Mouse (Mus musculus): ENCODE measurements at regions not wholly inside any gene's neighbourhood (a gene's known extent, or its start where the extent isn't known, plus 50 kb on each side); places are given as distances from the start of the nearest gene placed in this dataset.

DNA sequence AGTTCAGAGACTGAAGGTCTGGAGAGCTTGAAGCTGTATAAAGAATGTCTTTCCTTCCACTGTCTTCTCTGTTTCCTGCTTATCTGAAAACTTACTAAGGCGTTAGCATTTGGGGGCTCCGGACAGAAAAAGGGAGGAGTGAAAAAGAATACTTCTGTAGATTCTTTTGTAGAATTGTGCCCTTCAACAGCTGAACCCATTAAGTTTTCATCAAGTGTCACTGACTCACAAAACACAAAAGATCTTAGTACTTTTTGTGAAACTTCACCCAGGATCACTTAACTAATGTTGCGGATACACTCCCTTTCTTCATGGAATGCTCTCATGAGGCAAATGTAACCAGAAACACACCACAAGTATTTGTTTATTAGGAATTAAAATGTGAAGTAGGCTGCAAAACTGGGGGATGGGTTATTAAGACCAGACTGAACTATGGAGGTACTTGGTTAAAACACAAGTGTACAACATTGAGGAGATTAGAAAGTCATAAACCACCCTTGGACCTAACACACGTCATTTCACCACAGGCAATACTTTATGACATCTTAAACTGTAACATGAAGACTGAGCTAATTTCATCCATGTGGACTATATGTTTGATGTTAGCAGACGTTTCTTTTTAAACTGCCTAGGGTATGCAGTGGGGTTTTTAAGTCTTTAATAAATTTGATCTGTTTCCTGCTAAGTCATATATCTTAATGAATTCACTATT, 225.1 kb downstream of the Aldoart1 start:
- 64% methylated on average over 5 of the region's 5 CpGs for WGBS
- no peaks in the 10 kb centered on the region for H3K9me3 ChIP-seq (ENCODE audit: control insufficient read depth, low read length)
- ATAC-seq (ENCODE audit: low FRiP score) (no peak), DNase-seq (ENCODE audit: low spot score) (no peak)
- H3K4me1 ChIP-seq (replicated peaks; ENCODE audit: control insufficient read depth, insufficient read depth, low read length), result no peaks in the 10 kb centered on the region
- H3K36me3 ChIP-seq (ENCODE audit: control insufficient read depth, insufficient read depth, low read length), result no peaks in the 10 kb centered on the region
- no peak overlapping the region for H3K9ac ChIP-seq (ENCODE audit: low read depth, low read length)
- no peaks in the 10 kb centered on the region for H3K27me3 ChIP-seq (ENCODE audit: control insufficient read depth, insufficient read depth, low read length)
- H3K4me2 ChIP-seq (replicated peaks; ENCODE audit: low read depth, low read length), result no peak overlapping the region
- H3K27ac ChIP-seq (ENCODE audit: low read depth, low read length), result no peak overlapping the region
- H3K4me3 ChIP-seq (ENCODE audit: low read depth, low read length), result no peak overlapping the region

DNA sequence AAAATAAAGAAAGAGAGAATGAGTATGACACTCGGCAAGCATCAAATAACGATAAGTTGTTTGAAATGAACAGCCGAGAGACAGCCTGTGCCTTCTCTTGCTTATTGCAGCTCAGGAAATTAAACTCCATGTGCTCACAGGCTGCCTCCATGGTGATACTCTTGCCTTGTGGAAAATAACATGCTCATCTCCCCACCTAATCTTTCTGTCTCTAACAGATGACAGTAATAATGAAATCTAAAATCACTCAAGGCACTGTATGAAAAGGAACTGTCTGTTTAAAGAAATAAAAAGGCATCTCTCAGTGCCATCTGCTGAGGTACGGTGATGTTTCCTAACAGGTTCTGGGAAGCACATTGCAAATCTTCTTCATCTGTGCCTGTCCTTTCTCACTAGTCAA, 247.3 kb downstream of the Aldoart1 start:
- Histone ChIP-seq H3K27me3 (ENCODE audit: control insufficient read depth, insufficient read depth, low read length) (no peaks in the 10 kb centered on the region), H3K9ac (ENCODE audit: low read depth, low read length) (no peak overlapping the region), H3K36me3 (ENCODE audit: control insufficient read depth, insufficient read depth, low read length) (no peaks in the 10 kb centered on the region), H3K4me1 (replicated peaks; ENCODE audit: control insufficient read depth, insufficient read depth, low read length) (no peaks in the 10 kb centered on the region), H3K9me3 (ENCODE audit: control insufficient read depth, low read length) (no peaks in the 10 kb centered on the region), H3K4me3 (ENCODE audit: low read depth, low read length) (no peak overlapping the region), H3K27ac (ENCODE audit: low read depth, low read length) (no peak overlapping the region), H3K4me2 (replicated peaks; ENCODE audit: low read depth, low read length) (no peak overlapping the region)
- 83% methylated on average over 4 of the region's 4 CpGs for WGBS
- no peak for ATAC-seq (ENCODE audit: low FRiP score)
- DNase-seq (ENCODE audit: low spot score), result no peak

DNA sequence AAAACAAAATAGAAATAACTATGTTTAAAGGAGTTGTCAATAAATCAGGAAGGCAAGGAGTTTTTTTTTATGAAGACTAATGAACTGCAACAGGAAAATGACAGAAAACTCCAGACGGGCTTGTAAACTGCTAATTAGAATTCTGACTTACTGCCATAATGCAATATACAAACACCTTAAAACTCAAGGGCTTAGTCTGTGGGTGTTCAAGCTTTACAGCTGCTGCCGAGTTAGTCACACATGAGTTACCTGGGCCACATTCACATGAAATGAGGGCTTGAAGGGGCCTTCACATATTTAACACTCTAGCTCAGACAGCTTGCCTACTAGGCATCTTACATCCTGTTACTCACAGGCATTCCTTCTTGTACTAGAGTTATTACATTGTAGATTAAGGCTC, 256.9 kb downstream of the Aldoart1 start:
- no peak overlapping the region for H3K4me2 ChIP-seq (replicated peaks; ENCODE audit: low read depth, low read length)
- H3K36me3 ChIP-seq (ENCODE audit: control insufficient read depth, insufficient read depth, low read length), result no peaks in the 10 kb centered on the region
- WGBS, result 75% methylated on average over 2 of the region's 2 CpGs
- DNase-seq (ENCODE audit: low spot score) (no peak), ATAC-seq (ENCODE audit: low FRiP score) (no peak)
- H3K27me3 ChIP-seq (ENCODE audit: control insufficient read depth, insufficient read depth, low read length), result no peaks in the 10 kb centered on the region
- H3K9me3 ChIP-seq (ENCODE audit: control insufficient read depth, low read length), result no peaks in the 10 kb centered on the region
- no peak overlapping the region for H3K4me3 ChIP-seq (ENCODE audit: low read depth, low read length)
- no peak overlapping the region for H3K27ac ChIP-seq (ENCODE audit: low read depth, low read length)
- no peak overlapping the region for H3K9ac ChIP-seq (ENCODE audit: low read depth, low read length)
- no peaks in the 10 kb centered on the region for H3K4me1 ChIP-seq (replicated peaks; ENCODE audit: control insufficient read depth, insufficient read depth, low read length)

DNA sequence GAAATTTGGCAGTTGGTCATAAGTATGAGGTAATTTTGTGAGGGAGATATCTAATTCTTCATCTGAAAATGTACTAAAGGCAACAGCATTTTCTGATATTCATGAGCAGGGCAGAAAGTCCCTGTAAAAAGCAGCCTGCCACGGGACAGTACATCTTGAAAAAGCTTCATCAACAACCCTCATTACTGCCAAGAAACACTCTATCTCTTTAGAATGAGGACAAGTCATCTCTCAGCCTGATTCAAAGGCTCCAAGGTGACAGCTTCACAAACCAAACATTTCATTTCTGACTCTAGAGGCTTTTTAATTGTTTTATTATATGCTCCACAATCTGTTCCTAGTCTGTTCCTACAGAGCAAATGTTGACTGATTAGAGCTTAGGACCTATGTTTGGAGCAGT, 260.3 kb downstream of the Aldoart1 start:
- no peak overlapping the region for H3K4me2 ChIP-seq (replicated peaks; ENCODE audit: low read depth, low read length)

DNA sequence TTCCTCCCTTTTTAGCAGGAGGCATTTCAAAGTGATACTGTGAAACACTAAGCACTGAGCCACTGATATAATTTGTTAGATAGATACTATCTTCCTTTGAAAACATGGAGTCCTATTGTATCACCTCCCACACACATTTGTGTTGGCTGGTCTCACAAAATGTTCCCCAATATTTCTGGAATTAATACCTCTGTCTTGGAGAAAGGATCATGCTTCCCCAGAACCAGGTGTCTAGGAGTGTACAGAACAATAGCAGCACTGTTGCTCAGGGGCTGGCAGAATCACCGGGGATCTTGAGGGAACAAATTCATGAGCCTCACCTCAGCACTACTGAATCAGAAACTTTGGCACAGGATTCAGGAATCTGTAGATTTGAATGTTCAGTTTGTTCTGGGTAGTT, 277.5 kb downstream of the Aldoart1 start:
- 94% methylated on average over 1 of the region's 1 CpGs for WGBS
- no peak overlapping the region for H3K9ac ChIP-seq (ENCODE audit: low read depth, low read length)
- no peak overlapping the region for H3K4me2 ChIP-seq (replicated peaks; ENCODE audit: low read depth, low read length)
- H3K4me1 ChIP-seq (replicated peaks; ENCODE audit: control insufficient read depth, insufficient read depth, low read length), result no peaks in the 10 kb centered on the region
- no peak for ATAC-seq (ENCODE audit: low FRiP score)
- H3K36me3 ChIP-seq (ENCODE audit: control insufficient read depth, insufficient read depth, low read length), result no peaks in the 10 kb centered on the region
- no peak overlapping the region for H3K27ac ChIP-seq (ENCODE audit: low read depth, low read length)
- DNase-seq (ENCODE audit: low spot score), result no peak
- no peaks in the 10 kb centered on the region for H3K27me3 ChIP-seq (ENCODE audit: control insufficient read depth, insufficient read depth, low read length)
- no peak overlapping the region for H3K4me3 ChIP-seq (ENCODE audit: low read depth, low read length)
- no peaks in the 10 kb centered on the region for H3K9me3 ChIP-seq (ENCODE audit: control insufficient read depth, low read length)

More for the DNA sequence above, 260.3 kb downstream of the Aldoart1 start:
- ATAC-seq (ENCODE audit: low FRiP score) (no peak), DNase-seq (ENCODE audit: low spot score) (no peak)
- H3K4me3 ChIP-seq (ENCODE audit: low read depth, low read length), result no peak overlapping the region
- H3K9me3 ChIP-seq (ENCODE audit: control insufficient read depth, low read length), result no peaks in the 10 kb centered on the region
- no peaks in the 10 kb centered on the region for H3K36me3 ChIP-seq (ENCODE audit: control insufficient read depth, insufficient read depth, low read length)
- H3K9ac ChIP-seq (ENCODE audit: low read depth, low read length), result no peak overlapping the region
- no peaks in the 10 kb centered on the region for H3K27me3 ChIP-seq (ENCODE audit: control insufficient read depth, insufficient read depth, low read length)
- H3K27ac ChIP-seq (ENCODE audit: low read depth, low read length), result no peak overlapping the region
- WGBS, result 67% methylated on average over 1 of the region's 1 CpGs
- no peaks in the 10 kb centered on the region for H3K4me1 ChIP-seq (replicated peaks; ENCODE audit: control insufficient read depth, insufficient read depth, low read length)

DNA sequence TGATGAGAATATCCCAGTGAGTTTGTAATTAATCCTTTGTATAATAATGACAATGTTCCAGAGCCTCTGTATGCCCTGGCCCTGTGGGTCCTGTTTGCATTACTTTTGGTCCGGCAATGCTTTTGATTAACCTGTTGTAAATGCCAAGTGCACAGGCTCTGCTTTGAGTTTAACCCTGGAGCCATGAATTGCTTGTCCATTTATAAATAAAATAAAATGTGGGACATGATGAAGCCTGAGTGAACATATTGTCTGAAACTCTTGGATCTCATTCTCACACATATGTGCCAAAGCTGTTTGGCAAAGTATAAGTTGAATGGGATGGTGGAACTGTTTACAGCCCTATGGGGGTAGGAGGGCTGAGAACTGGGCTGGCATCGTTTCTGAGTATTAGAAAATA, 280.5 kb downstream of the Aldoart1 start:
- WGBS, result 78% methylated on average over 2 of the region's 2 CpGs
- DNase-seq (ENCODE audit: low spot score), result no peak
- no peak for ATAC-seq (ENCODE audit: low FRiP score)
- H3K27ac ChIP-seq (ENCODE audit: low read depth, low read length), result no peak overlapping the region
- no peaks in the 10 kb centered on the region for H3K4me1 ChIP-seq (replicated peaks; ENCODE audit: control insufficient read depth, insufficient read depth, low read length)
- H3K9me3 ChIP-seq (ENCODE audit: control insufficient read depth, low read length), result no peaks in the 10 kb centered on the region
- no peaks in the 10 kb centered on the region for H3K36me3 ChIP-seq (ENCODE audit: control insufficient read depth, insufficient read depth, low read length)
- no peak overlapping the region for H3K4me2 ChIP-seq (replicated peaks; ENCODE audit: low read depth, low read length)
- H3K4me3 ChIP-seq (ENCODE audit: low read depth, low read length), result no peak overlapping the region
- H3K27me3 ChIP-seq (ENCODE audit: control insufficient read depth, insufficient read depth, low read length), result no peaks in the 10 kb centered on the region
- H3K9ac ChIP-seq (ENCODE audit: low read depth, low read length), result no peak overlapping the region

DNA sequence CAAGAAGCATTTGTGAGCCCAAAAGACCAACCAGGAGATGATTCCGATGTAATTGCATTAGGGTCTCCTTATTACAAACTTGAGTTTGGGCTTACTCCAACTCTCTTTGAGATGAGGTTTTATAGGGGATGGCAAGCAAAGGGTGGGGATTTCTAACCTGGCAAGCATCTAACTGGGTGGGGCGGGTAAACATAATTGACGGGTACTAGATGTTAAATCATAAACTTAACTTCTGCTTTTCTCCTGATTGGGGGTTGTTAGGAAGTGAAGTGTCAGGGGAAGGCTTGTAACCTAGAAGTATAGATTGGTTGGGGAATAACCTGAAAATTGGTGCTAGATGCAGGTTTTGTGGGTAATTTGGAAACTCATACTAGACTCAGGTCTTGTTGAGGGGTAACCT, 287.2 kb downstream of the Aldoart1 start:
- DNase-seq (ENCODE audit: low spot score) (no peak), ATAC-seq (ENCODE audit: low FRiP score) (no peak)
- H3K4me1 ChIP-seq (replicated peaks; ENCODE audit: control insufficient read depth, insufficient read depth, low read length), result no peaks in the 10 kb centered on the region
- no peak overlapping the region for H3K27ac ChIP-seq (ENCODE audit: low read depth, low read length)
- no peak overlapping the region for H3K9ac ChIP-seq (ENCODE audit: low read depth, low read length)
- no peak overlapping the region for H3K4me3 ChIP-seq (ENCODE audit: low read depth, low read length)
- H3K36me3 ChIP-seq (ENCODE audit: control insufficient read depth, insufficient read depth, low read length), result no peaks in the 10 kb centered on the region
- no peak overlapping the region for H3K4me2 ChIP-seq (replicated peaks; ENCODE audit: low read depth, low read length)
- H3K9me3 ChIP-seq (ENCODE audit: control insufficient read depth, low read length), result no peaks in the 10 kb centered on the region
- 91% methylated on average over 3 of the region's 3 CpGs for WGBS
- H3K27me3 ChIP-seq (ENCODE audit: control insufficient read depth, insufficient read depth, low read length), result no peaks in the 10 kb centered on the region

DNA sequence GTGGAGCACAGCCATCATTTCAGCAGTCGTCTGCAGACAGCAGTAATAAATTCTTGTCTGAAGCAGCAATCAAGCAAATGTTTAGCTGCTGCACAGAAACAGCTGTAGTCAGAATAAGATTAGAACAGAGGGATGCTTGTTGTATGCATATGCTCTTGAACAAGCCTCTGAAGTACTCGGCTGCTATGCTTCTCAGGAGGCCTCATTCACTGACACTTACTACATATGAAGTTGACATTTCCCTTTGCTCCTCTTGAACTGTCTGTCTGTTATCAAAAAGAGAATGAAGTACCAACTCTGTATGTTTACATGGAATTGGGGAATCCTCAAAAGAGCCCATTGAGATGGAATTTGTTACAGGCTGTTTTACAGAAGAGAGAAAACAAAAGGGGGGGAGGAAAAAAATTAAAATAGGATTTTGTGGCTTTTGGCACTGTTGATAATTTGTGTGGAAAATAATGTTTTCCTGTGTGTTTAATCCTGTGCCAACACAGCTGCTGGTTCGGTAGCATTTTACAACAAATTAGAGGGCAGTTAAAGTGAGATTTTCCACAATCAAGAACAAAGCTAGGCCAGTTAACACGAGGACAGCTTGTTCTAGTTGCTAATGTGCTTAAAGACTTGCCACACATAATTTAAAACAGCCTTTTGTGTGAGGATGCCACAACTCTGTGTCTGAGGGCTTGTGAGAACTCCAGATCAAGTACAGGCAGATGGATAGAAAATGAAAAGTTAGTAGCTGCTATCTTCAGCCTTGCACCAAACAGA, 289.3 kb downstream of the Aldoart1 start:
- no peak for ATAC-seq (ENCODE audit: low FRiP score)

DNA sequence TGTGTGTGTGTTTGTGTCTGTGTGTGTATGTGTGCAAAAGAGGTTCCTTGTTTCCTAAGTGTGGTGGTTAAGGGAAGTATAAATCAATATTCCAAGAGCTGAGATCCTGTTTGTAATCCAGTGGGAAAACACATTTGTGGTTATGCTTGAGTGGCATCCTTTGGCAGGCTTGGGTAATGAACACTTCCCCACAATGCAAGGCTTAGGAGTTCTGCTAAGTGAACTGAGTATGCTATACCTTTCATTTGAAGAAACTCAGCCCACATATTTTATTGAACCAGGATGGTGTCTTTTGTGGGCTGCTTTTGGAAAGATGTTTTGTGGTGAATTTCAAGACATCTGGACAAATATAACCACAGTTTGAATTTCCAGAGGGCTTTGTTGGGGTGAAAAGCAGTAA, 298.2 kb downstream of the Aldoart1 start:
- no peak for ATAC-seq (ENCODE audit: low FRiP score)
- Histone ChIP-seq H3K9ac (ENCODE audit: low read depth, low read length) (no peak overlapping the region), H3K27me3 (ENCODE audit: control insufficient read depth, insufficient read depth, low read length) (no peaks in the 10 kb centered on the region), H3K27ac (ENCODE audit: low read depth, low read length) (no peak overlapping the region), H3K9me3 (ENCODE audit: control insufficient read depth, low read length) (no peaks in the 10 kb centered on the region), H3K4me1 (replicated peaks; ENCODE audit: control insufficient read depth, insufficient read depth, low read length) (no peaks in the 10 kb centered on the region), H3K4me3 (ENCODE audit: low read depth, low read length) (no peak overlapping the region), H3K4me2 (replicated peaks; ENCODE audit: low read depth, low read length) (no peak overlapping the region), H3K36me3 (ENCODE audit: control insufficient read depth, insufficient read depth, low read length) (no peaks in the 10 kb centered on the region)
- no peak for DNase-seq (ENCODE audit: low spot score)

More for the DNA sequence above, 289.3 kb downstream of the Aldoart1 start:
- no peak for DNase-seq (ENCODE audit: low spot score)
- Histone ChIP-seq H3K36me3 (ENCODE audit: control insufficient read depth, insufficient read depth, low read length) (no peaks in the 10 kb centered on the region), H3K9ac (ENCODE audit: low read depth, low read length) (no peak overlapping the region), H3K4me3 (ENCODE audit: low read depth, low read length) (no peak overlapping the region), H3K27me3 (ENCODE audit: control insufficient read depth, insufficient read depth, low read length) (no peaks in the 10 kb centered on the region), H3K27ac (ENCODE audit: low read depth, low read length) (no peak overlapping the region), H3K4me2 (replicated peaks; ENCODE audit: low read depth, low read length) (no peak overlapping the region), H3K4me1 (replicated peaks; ENCODE audit: control insufficient read depth, insufficient read depth, low read length) (no peaks in the 10 kb centered on the region), H3K9me3 (ENCODE audit: control insufficient read depth, low read length) (no peaks in the 10 kb centered on the region)
- 49% methylated on average over 4 of the region's 4 CpGs for WGBS

Data from hindbrain, embryonic 11.5 days (tissue).